Mouse (Mus musculus): ENCODE measurements around the gene Gm20855. TPM values are rescaled to one million over a fixed set of nuclear protein-coding genes. Genes with fewer than 3 reads are reported as not detected.
"Not testable (repeated sequence)": the region's sequence is repeated elsewhere in the genome, so short reads cannot be mapped to it uniquely, and the experiment has no call there.

Gm20855 gene
- polyA plus RNA-seq (2014; fragmentation: Nextera tagmentation; extraction: Ambion mirVana), result not detected in 2 replicates

DNA sequence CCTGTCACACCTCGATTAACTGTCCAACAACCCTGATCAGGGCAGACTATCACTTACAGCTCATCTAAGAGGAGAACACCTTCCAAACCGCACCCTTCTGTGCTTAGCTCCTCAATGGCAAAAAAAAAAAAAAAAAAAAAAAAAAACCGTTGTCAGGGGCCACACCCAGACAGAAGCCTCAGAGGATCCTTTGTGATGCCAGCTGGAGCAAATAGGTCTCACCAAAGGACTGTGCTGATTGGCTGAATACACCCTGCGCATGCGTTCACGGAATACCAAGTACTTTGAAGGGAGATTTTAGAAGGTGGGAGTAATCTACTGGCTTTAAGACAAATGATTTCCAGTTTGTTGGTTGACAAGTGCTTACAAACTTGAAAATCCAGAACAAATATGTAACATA lies at the start of gene Gm20855:
Gene Gm20855 (minus strand): TSS at position 101 of the 400 bp plus-strand sequence.
- not testable (repeated sequence) for H3K4me1 ChIP-seq (ENCODE audit: control insufficient read depth, insufficient read depth, low read length); H3K27ac ChIP-seq (replicated peaks; ENCODE audit: low read depth, low read length); H3K9me3 ChIP-seq (ENCODE audit: control insufficient read depth, low read length); DNase-seq (ENCODE audit: low spot score); ATAC-seq (ENCODE audit: low read depth); H3K27me3 ChIP-seq (replicated peaks; ENCODE audit: control insufficient read depth, insufficient read depth, low read length); H3K9ac ChIP-seq (ENCODE audit: low read depth, low read length); H3K36me3 ChIP-seq (ENCODE audit: control insufficient read depth, insufficient read depth, low read length); H3K4me3 ChIP-seq (ENCODE audit: low read depth, low read length); H3K4me2 ChIP-seq (ENCODE audit: low read depth, low read length)
- no CpG with 5 or more reads among the region's 6 CpGs for WGBS
